Mouse (Mus musculus): ENCODE data around the gene Selenon. TPM values are rescaled to one million over a fixed set of nuclear protein-coding genes. Genes with fewer than 3 reads are reported as not detected.

The Selenon gene
- polyA plus RNA-seq, 2 experiments: 48.5 to 68.5 TPM

DNA sequence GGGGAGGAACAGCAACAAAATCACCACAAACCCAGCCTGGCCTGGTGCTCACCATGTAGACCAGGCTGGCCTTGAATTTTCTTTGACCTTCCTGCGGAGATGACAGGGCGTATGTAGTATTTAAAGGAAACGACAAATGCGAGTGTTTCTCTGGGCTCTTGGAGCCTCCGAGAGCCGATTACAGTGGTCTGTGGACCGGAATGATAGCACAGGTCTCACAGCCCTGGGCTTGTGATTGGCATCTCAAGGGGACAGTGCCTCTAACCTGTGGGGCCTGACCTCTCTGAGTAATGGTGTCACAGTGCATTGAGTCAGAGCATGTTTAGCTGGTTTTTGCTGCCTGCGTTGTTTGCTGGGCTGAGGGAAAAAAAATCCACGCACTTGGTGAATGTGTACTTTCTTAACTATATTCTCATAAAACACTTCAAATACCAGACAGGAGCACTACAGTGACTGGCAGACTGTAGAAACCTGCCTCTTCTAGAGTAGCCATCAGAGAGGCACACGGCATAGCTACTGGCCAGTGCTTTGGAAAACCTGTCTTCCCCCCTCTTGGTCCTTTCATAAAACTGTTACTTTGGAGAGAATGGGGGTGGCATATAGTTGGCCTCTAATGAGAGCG is 37.5 kb downstream of the Selenon start:
- TF ChIP-seq POLR2A (IDR thresholded peaks at IDR 0.05; ENCODE audit: borderline replicate concordance, extremely low read depth, insufficient read depth, insufficient read length): no peak
- no peak for ATAC-seq (ENCODE audit: low FRiP score, low read depth)
- H3K4me3 ChIP-seq (replicated peaks; ENCODE audit: low read length): no peak overlapping the region
- H3K4me2 ChIP-seq (replicated peaks; ENCODE audit: low read depth, low read length, severe bottlenecking): no peak overlapping the region
- H3K27me3 ChIP-seq (ENCODE audit: control insufficient read depth, insufficient read depth, low read length): no peaks in the 10 kb centered on the region
- H3K36me3 ChIP-seq (ENCODE audit: control insufficient read depth, insufficient read depth, low read length): no peaks in the 10 kb centered on the region
- H3K9ac ChIP-seq (ENCODE audit: low read depth, low read length, severe bottlenecking): no peak overlapping the region
- H3K27ac ChIP-seq (replicated peaks; ENCODE audit: low read depth, low read length): no peak overlapping the region
- DNase-seq (ENCODE audit: low spot score): no peak
- H3K9me3 ChIP-seq (ENCODE audit: control insufficient read depth, low read length): no peaks in the 10 kb centered on the region
- no peaks in the 10 kb centered on the region for H3K4me1 ChIP-seq (ENCODE audit: control insufficient read depth, insufficient read depth, low read length)
- WGBS: 88% methylated on average over 11 of the region's 11 CpGs

DNA sequence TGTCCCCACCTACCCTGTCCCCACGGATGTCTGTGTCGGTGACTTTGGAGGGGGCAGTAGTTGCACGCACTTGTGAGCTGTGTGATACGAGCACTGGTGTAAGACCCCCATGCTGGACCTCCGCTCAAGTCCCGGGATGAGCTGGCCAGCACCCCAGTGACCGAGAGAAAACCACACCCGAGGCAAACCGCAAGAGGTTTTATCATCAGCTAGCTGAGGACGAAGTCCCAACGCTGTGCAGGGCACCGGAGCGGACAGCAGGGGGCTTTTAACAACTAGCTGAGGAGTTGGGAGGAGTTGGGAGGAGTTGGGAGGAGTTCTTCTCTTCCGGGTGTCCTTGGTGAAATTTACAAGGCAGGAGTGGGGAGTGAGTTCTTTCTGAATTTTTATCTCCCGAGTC is 39.2 kb downstream of the Selenon start:
- TF ChIP-seq POLR2A (IDR thresholded peaks at IDR 0.05; ENCODE audit: borderline replicate concordance, extremely low read depth, insufficient read depth, insufficient read length): no peak
- H3K4me3 ChIP-seq (replicated peaks; ENCODE audit: low read length): 0 out of 2 replicates have a peak overlapping the region, but pooled peaks have one; percentile 4
- 19% methylated on average over 14 of the region's 15 CpGs for WGBS
- H3K4me2 ChIP-seq (replicated peaks; ENCODE audit: low read depth, low read length, severe bottlenecking): peak overlapping the region; percentile 27; the same call in 1 of the 2 replicates
- no peaks in the 10 kb centered on the region for H3K4me1 ChIP-seq (ENCODE audit: control insufficient read depth, insufficient read depth, low read length)
- H3K27me3 ChIP-seq (ENCODE audit: control insufficient read depth, insufficient read depth, low read length): no peaks in the 10 kb centered on the region
- ATAC-seq (ENCODE audit: low FRiP score, low read depth) (no peak), DNase-seq (ENCODE audit: low spot score) (peak; percentile 63)
- H3K27ac ChIP-seq (replicated peaks; ENCODE audit: low read depth, low read length): no peak overlapping the region
- no peak overlapping the region for H3K9ac ChIP-seq (ENCODE audit: low read depth, low read length, severe bottlenecking)
- H3K9me3 ChIP-seq (ENCODE audit: control insufficient read depth, low read length): no peaks in the 10 kb centered on the region
- no peaks in the 10 kb centered on the region for H3K36me3 ChIP-seq (ENCODE audit: control insufficient read depth, insufficient read depth, low read length)

DNA sequence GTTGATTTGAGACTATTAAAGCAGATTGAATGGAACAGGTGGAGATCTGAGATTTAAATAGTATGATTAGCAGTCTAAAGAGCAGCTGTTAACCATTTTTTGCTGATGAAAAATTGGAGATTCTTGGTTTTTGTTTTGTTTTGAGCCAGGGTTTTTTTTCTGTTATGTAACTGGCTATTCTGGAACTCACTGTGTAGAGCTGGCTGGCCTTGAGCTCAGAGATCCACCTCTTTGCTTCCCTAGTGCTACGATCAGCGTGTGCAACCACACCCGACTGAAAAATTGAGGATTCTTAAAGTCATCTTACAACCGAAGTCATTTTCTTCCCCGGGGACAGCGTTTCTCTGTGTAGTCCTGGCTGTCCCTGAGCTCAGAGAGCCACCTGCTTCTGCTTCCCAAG is 40.2 kb downstream of the Selenon start:
- Histone ChIP-seq H3K4me3 (replicated peaks; ENCODE audit: low read length) (peak overlapping the region; percentile 58), H3K4me1 (ENCODE audit: control insufficient read depth, insufficient read depth, low read length) (no peaks in the 10 kb centered on the region), H3K4me2 (replicated peaks; ENCODE audit: low read depth, low read length, severe bottlenecking) (peak overlapping the region; percentile 90), H3K9ac (ENCODE audit: low read depth, low read length, severe bottlenecking) (no peak overlapping the region), H3K36me3 (ENCODE audit: control insufficient read depth, insufficient read depth, low read length) (no peaks in the 10 kb centered on the region), H3K27ac (replicated peaks; ENCODE audit: low read depth, low read length) (no peak overlapping the region), H3K27me3 (ENCODE audit: control insufficient read depth, insufficient read depth, low read length) (no peaks in the 10 kb centered on the region), H3K9me3 (ENCODE audit: control insufficient read depth, low read length) (no peaks in the 10 kb centered on the region)
- no peak for TF ChIP-seq POLR2A (IDR thresholded peaks at IDR 0.05; ENCODE audit: borderline replicate concordance, extremely low read depth, insufficient read depth, insufficient read length)
- 72% methylated on average over 6 of the region's 6 CpGs for WGBS
- ATAC-seq (ENCODE audit: low FRiP score, low read depth) (no peak), DNase-seq (ENCODE audit: low spot score) (no peak)

DNA sequence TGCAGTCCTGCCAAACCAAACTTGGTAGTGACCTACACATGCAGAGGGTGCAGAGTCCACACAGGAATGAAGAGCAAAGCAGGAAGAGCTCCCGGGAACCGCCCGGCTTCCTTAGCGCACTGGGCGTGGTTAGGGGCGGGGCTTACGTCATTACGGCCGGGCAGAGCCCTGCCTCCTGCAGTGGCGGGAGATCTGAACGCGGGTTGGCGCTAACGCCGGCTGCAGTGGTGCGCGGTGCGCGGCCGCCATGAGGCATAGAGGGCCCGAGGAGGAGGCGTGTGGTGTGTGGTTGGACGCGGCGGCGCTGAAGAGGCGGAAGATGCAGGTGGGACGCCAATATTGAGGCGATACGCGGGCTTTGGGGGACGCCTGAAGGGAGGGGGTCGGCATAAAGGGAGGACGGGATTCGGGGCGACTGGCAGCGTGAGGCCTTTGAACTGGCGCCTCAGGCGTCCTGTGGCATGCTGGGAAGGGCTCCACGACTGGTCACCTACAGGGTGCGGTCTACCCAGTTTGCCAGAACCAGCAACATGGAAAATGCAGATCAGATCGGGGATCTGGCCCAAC is 41.0 kb downstream of the Selenon start, which contains the start of gene Aunip:
Gene Aunip (plus strand): TSS at position 155 of the 567 bp plus-strand sequence.
- DNase-seq (ENCODE audit: low spot score) (peak; percentile 97), ATAC-seq (ENCODE audit: low FRiP score, low read depth) (peak; percentile 95)
- Histone ChIP-seq H3K9ac (ENCODE audit: low read depth, low read length, severe bottlenecking) (peak within 1 kb of the TSS; percentile 59), H3K4me1 (ENCODE audit: control insufficient read depth, insufficient read depth, low read length) (no peaks in the 10 kb centered on the region), H3K36me3 (ENCODE audit: control insufficient read depth, insufficient read depth, low read length) (no peaks in the 10 kb centered on the region), H3K27me3 (ENCODE audit: control insufficient read depth, insufficient read depth, low read length) (no peaks in the 10 kb centered on the region), H3K27ac (replicated peaks; ENCODE audit: low read depth, low read length) (no peak within 1 kb of the TSS), H3K9me3 (ENCODE audit: control insufficient read depth, low read length) (no peaks in the 10 kb centered on the region), H3K4me3 (replicated peaks; ENCODE audit: low read length) (peak within 1 kb of the TSS; percentile 58), H3K4me2 (replicated peaks; ENCODE audit: low read depth, low read length, severe bottlenecking) (peak within 1 kb of the TSS; percentile 90)
- TF ChIP-seq POLR2A (IDR thresholded peaks at IDR 0.05; ENCODE audit: borderline replicate concordance, extremely low read depth, insufficient read depth, insufficient read length): 0 out of 2 replicates have a peak, but pooled peaks have one; percentile 67
- WGBS: under 1% methylated on average over 42 of the region's 42 CpGs

DNA sequence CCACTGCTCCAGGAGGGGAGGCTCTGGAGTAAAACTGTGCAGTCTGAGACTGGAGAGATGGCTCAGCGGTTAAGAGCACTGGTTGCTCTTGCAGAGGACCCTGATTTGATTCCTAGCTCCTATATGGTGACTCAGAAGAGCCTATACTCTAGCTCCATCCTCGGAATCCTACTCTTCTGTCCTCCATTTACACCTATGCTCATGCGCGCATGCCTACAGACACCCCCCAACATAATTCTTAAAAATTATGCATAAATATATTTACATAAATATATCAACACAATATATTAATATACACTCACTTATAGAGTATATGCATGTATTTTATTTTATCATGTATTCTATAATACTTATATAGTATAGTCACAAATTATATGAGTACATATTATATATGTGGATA is 41.6 kb downstream of the Selenon start:
- H3K4me2 ChIP-seq (replicated peaks; ENCODE audit: low read depth, low read length, severe bottlenecking): peak overlapping the region; percentile 90

More for the DNA sequence above, 41.6 kb downstream of the Selenon start:
- Histone ChIP-seq H3K9ac (ENCODE audit: low read depth, low read length, severe bottlenecking) (no peak overlapping the region), H3K36me3 (ENCODE audit: control insufficient read depth, insufficient read depth, low read length) (no peaks in the 10 kb centered on the region), H3K27me3 (ENCODE audit: control insufficient read depth, insufficient read depth, low read length) (no peaks in the 10 kb centered on the region), H3K9me3 (ENCODE audit: control insufficient read depth, low read length) (no peaks in the 10 kb centered on the region), H3K4me1 (ENCODE audit: control insufficient read depth, insufficient read depth, low read length) (no peaks in the 10 kb centered on the region), H3K4me3 (replicated peaks; ENCODE audit: low read length) (peak overlapping the region; percentile 58; the same call in 1 of the 2 replicates), H3K27ac (replicated peaks; ENCODE audit: low read depth, low read length) (no peak overlapping the region)
- WGBS: 79% methylated on average over 4 of the region's 4 CpGs
- TF ChIP-seq POLR2A (IDR thresholded peaks at IDR 0.05; ENCODE audit: borderline replicate concordance, extremely low read depth, insufficient read depth, insufficient read length): no peak
- DNase-seq (ENCODE audit: low spot score) (no peak), ATAC-seq (ENCODE audit: low FRiP score, low read depth) (no peak; the same call in 1 of the 2 replicates)

All from limb, embryonic 14.5 days (tissue).